Mouse (Mus musculus): ENCODE results near the gene Faap20. TPM values are rescaled to one million over a fixed set of nuclear protein-coding genes. Genes with fewer than 3 reads are reported as not detected.

Gene Faap20
- polyA plus RNA-seq, 1 experiment = 22.9 TPM

- Histone ChIP-seq H3K36me3 (ENCODE audit: control insufficient read depth, insufficient read depth, low read length, poor library complexity, severe bottlenecking) (no peaks in the 10 kb centered on the region), H3K9me3 (replicated peaks; ENCODE audit: control insufficient read depth, insufficient read depth, low read length, poor library complexity, severe bottlenecking) (no peaks in the 10 kb centered on the region), H3K9ac (ENCODE audit: low read depth, poor library complexity, severe bottlenecking) (no peak overlapping the region), H3K4me3 (ENCODE audit: low read depth, low read length) (no peak overlapping the region), H3K27me3 (ENCODE audit: control insufficient read depth, insufficient read depth, low read length, poor library complexity, severe bottlenecking) (no peaks in the 10 kb centered on the region), H3K4me1 (ENCODE audit: control insufficient read depth, insufficient read depth, low read length) (no peaks in the 10 kb centered on the region), H3K27ac (ENCODE audit: insufficient read depth, low read length) (no peak overlapping the region)
- no peak for TF ChIP-seq EP300 (IDR thresholded peaks at IDR 0.05; ENCODE audit: insufficient read depth, low read depth, low read length)
- TF ChIP-seq CTCF (IDR thresholded peaks at IDR 0.05; ENCODE audit: low read depth, low read length) = no peak
- TF ChIP-seq POLR2A (IDR thresholded peaks at IDR 0.05; ENCODE audit: insufficient read depth, low read length) = no peak
Observed at GRCm38 (mm10) chr4:155283001-155283503, 33.5 kb downstream of the Faap20 start.

- Histone ChIP-seq H3K27me3 (ENCODE audit: control insufficient read depth, insufficient read depth, low read length, poor library complexity, severe bottlenecking) (no peaks in the 10 kb centered on the region), H3K4me3 (ENCODE audit: low read depth, low read length) (no peak overlapping the region), H3K4me1 (ENCODE audit: control insufficient read depth, insufficient read depth, low read length) (no peaks in the 10 kb centered on the region), H3K27ac (ENCODE audit: insufficient read depth, low read length) (no peak overlapping the region), H3K36me3 (ENCODE audit: control insufficient read depth, insufficient read depth, low read length, poor library complexity, severe bottlenecking) (no peaks in the 10 kb centered on the region), H3K9ac (ENCODE audit: low read depth, poor library complexity, severe bottlenecking) (no peak overlapping the region), H3K9me3 (replicated peaks; ENCODE audit: control insufficient read depth, insufficient read depth, low read length, poor library complexity, severe bottlenecking) (no peaks in the 10 kb centered on the region)
- TF ChIP-seq POLR2A (IDR thresholded peaks at IDR 0.05; ENCODE audit: insufficient read depth, low read length) = no peak
- no peak for TF ChIP-seq CTCF (IDR thresholded peaks at IDR 0.05; ENCODE audit: low read depth, low read length)
- no peak for TF ChIP-seq EP300 (IDR thresholded peaks at IDR 0.05; ENCODE audit: insufficient read depth, low read depth, low read length)
Observed at GRCm38 (mm10) chr4:155283585-155283984, 34.0 kb downstream of the Faap20 start.

- H3K9ac ChIP-seq (ENCODE audit: low read depth, poor library complexity, severe bottlenecking) = no peak overlapping the region
- no peaks in the 10 kb centered on the region for H3K9me3 ChIP-seq (replicated peaks; ENCODE audit: control insufficient read depth, insufficient read depth, low read length, poor library complexity, severe bottlenecking)
- TF ChIP-seq EP300 (IDR thresholded peaks at IDR 0.05; ENCODE audit: insufficient read depth, low read depth, low read length) (no peak), CTCF (IDR thresholded peaks at IDR 0.05; ENCODE audit: low read depth, low read length) (no peak), POLR2A (IDR thresholded peaks at IDR 0.05; ENCODE audit: insufficient read depth, low read length) (no peak)
- no peak overlapping the region for H3K27ac ChIP-seq (ENCODE audit: insufficient read depth, low read length)
- no peaks in the 10 kb centered on the region for H3K27me3 ChIP-seq (ENCODE audit: control insufficient read depth, insufficient read depth, low read length, poor library complexity, severe bottlenecking)
- no peaks in the 10 kb centered on the region for H3K36me3 ChIP-seq (ENCODE audit: control insufficient read depth, insufficient read depth, low read length, poor library complexity, severe bottlenecking)
- H3K4me1 ChIP-seq (ENCODE audit: control insufficient read depth, insufficient read depth, low read length) = no peaks in the 10 kb centered on the region
- no peak overlapping the region for H3K4me3 ChIP-seq (ENCODE audit: low read depth, low read length)
Observed at GRCm38 (mm10) chr4:155284521-155285379, 35.1 kb downstream of the Faap20 start.

GRCm38 (mm10) chr4:155286090-155286489 is 36.5 kb downstream of the Faap20 start:
- Histone ChIP-seq H3K4me3 (ENCODE audit: low read depth, low read length) (no peak overlapping the region), H3K27ac (ENCODE audit: insufficient read depth, low read length) (no peak overlapping the region), H3K9ac (ENCODE audit: low read depth, poor library complexity, severe bottlenecking) (no peak overlapping the region), H3K36me3 (ENCODE audit: control insufficient read depth, insufficient read depth, low read length, poor library complexity, severe bottlenecking) (no peaks in the 10 kb centered on the region), H3K9me3 (replicated peaks; ENCODE audit: control insufficient read depth, insufficient read depth, low read length, poor library complexity, severe bottlenecking) (no peaks in the 10 kb centered on the region), H3K4me1 (ENCODE audit: control insufficient read depth, insufficient read depth, low read length) (no peaks in the 10 kb centered on the region), H3K27me3 (ENCODE audit: control insufficient read depth, insufficient read depth, low read length, poor library complexity, severe bottlenecking) (no peaks in the 10 kb centered on the region)
- no peak for TF ChIP-seq EP300 (IDR thresholded peaks at IDR 0.05; ENCODE audit: insufficient read depth, low read depth, low read length)
- TF ChIP-seq CTCF (IDR thresholded peaks at IDR 0.05; ENCODE audit: low read depth, low read length) = no peak
- TF ChIP-seq POLR2A (IDR thresholded peaks at IDR 0.05; ENCODE audit: insufficient read depth, low read length) = no peak

GRCm38 (mm10) chr4:155287713-155288112 is 38.1 kb downstream of the Faap20 start:
- Histone ChIP-seq H3K4me3 (ENCODE audit: low read depth, low read length) (no peak overlapping the region), H3K27me3 (ENCODE audit: control insufficient read depth, insufficient read depth, low read length, poor library complexity, severe bottlenecking) (no peaks in the 10 kb centered on the region), H3K9ac (ENCODE audit: low read depth, poor library complexity, severe bottlenecking) (no peak overlapping the region), H3K36me3 (ENCODE audit: control insufficient read depth, insufficient read depth, low read length, poor library complexity, severe bottlenecking) (no peaks in the 10 kb centered on the region), H3K9me3 (replicated peaks; ENCODE audit: control insufficient read depth, insufficient read depth, low read length, poor library complexity, severe bottlenecking) (no peaks in the 10 kb centered on the region), H3K27ac (ENCODE audit: insufficient read depth, low read length) (no peak overlapping the region), H3K4me1 (ENCODE audit: control insufficient read depth, insufficient read depth, low read length) (no peaks in the 10 kb centered on the region)
- TF ChIP-seq POLR2A (IDR thresholded peaks at IDR 0.05; ENCODE audit: insufficient read depth, low read length) (no peak), EP300 (IDR thresholded peaks at IDR 0.05; ENCODE audit: insufficient read depth, low read depth, low read length) (no peak), CTCF (IDR thresholded peaks at IDR 0.05; ENCODE audit: low read depth, low read length) (no peak)

- no peak overlapping the region for H3K9ac ChIP-seq (ENCODE audit: low read depth, poor library complexity, severe bottlenecking)
- no peak overlapping the region for H3K27ac ChIP-seq (ENCODE audit: insufficient read depth, low read length)
- no peaks in the 10 kb centered on the region for H3K27me3 ChIP-seq (ENCODE audit: control insufficient read depth, insufficient read depth, low read length, poor library complexity, severe bottlenecking)
- TF ChIP-seq CTCF (IDR thresholded peaks at IDR 0.05; ENCODE audit: low read depth, low read length) = no peak
- no peak for TF ChIP-seq EP300 (IDR thresholded peaks at IDR 0.05; ENCODE audit: insufficient read depth, low read depth, low read length)
- TF ChIP-seq POLR2A (IDR thresholded peaks at IDR 0.05; ENCODE audit: insufficient read depth, low read length) = no peak
- no peaks in the 10 kb centered on the region for H3K4me1 ChIP-seq (ENCODE audit: control insufficient read depth, insufficient read depth, low read length)
- no peaks in the 10 kb centered on the region for H3K36me3 ChIP-seq (ENCODE audit: control insufficient read depth, insufficient read depth, low read length, poor library complexity, severe bottlenecking)
- no peak overlapping the region for H3K4me3 ChIP-seq (ENCODE audit: low read depth, low read length)
- H3K9me3 ChIP-seq (replicated peaks; ENCODE audit: control insufficient read depth, insufficient read depth, low read length, poor library complexity, severe bottlenecking) = no peaks in the 10 kb centered on the region
Observed at GRCm38 (mm10) chr4:155288586-155288985, 39.0 kb downstream of the Faap20 start.
